ENCODE assay signal across 8 mouse cellular contexts in the genomic region with DNA sequence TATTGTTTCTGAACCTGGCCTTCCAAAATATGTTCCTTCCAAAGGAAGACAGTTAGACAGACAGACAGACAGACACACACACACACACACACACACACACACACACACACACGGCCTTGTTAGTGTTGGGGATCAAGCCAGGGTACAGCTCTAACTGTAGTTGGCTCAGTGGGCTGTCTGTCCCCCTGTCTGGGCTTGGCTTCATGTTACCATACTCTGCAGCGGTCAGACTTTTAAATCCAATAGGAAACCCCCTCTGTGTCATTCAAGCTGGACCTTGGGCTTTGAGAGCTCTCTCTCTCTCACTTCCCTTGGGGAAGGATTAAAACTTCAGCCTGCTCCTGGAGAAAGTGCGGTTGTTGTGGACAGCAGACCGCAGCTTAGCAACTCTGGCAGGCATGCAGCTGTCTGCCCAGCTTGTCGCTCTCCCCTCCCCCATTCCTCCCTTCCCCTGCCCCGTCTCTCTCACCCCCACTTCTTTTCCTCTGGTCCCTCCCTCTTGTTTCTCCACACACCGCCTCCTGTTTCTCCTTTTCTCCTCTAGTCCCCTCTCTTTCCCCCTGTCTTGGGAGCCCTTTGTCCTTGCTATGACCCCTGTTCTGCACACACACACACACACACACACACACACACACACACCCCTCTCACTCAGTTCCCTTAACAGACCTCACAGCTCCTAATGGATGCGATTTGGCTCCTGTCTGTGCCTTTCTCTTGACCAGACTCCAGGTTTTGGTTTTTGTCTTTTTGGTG. TPM values are rescaled to one million over a fixed set of nuclear protein-coding genes. Genes with fewer than 3 reads are reported as not detected.
A peak's percentile ranks its signal among the peaks of the same experiment; 100 is the strongest.
DNase-seq lines count a peak whose midpoint lies in the region; ATAC-seq lines count a peak whose summit lies in the region.

No protein-coding gene starts in this region.

- H3K36me3 ChIP-seq in heart, embryonic 11.5 days (ENCODE audit: control insufficient read depth, insufficient read depth, low read length) = no peaks in the 10 kb centered on the region
- H3K36me3 ChIP-seq in midbrain, embryonic 10.5 days = peaks cover 12% of the 10 kb centered on the region

- ATAC-seq in heart, embryonic 11.5 days (replicated peaks; ENCODE audit: insufficient number of reproducible peaks, low FRiP score, low TSS enrichment) = peak; percentile 58

- peak overlapping the region; percentile 60 for H3K9ac ChIP-seq in heart, embryonic 11.5 days (ENCODE audit: low read depth, low read length)

- H3K27me3 ChIP-seq in heart, embryonic 11.5 days (ENCODE audit: control insufficient read depth, insufficient read depth, low read length) = no peaks in the 10 kb centered on the region
- no peaks in the 10 kb centered on the region for H3K27me3 ChIP-seq in midbrain, embryonic 10.5 days (ENCODE audit: low read depth, poor library complexity, severe bottlenecking)

- WGBS in heart, embryonic 11.5 days (ENCODE audit: insufficient replicate concordance) = 4% methylated on average over 8 of the region's 8 CpGs
- WGBS in midbrain, embryonic 10.5 days = under 1% methylated on average over 8 of the region's 8 CpGs

- H3K4me1 ChIP-seq in heart, embryonic 11.5 days (ENCODE audit: control insufficient read depth, insufficient read depth, low read length) = peaks cover 63% of the 10 kb centered on the region
- peaks cover 87% of the 10 kb centered on the region for H3K4me1 ChIP-seq in midbrain, embryonic 10.5 days

- peak overlapping the region; percentile 36 for H3K4me2 ChIP-seq in heart, embryonic 11.5 days

- peak overlapping the region; percentile 89 for H3K27ac ChIP-seq in heart, embryonic 11.5 days (ENCODE audit: low read depth, low read length)
- H3K27ac ChIP-seq in midbrain, embryonic 10.5 days (replicated peaks) = peak overlapping the region; percentile 92

- no peak overlapping the region for H3K4me3 ChIP-seq in heart, embryonic 11.5 days (ENCODE audit: low read depth, low read length)
- peak overlapping the region; percentile 30 for H3K4me3 ChIP-seq in midbrain, embryonic 10.5 days

- no peaks in the 10 kb centered on the region for H3K9me3 ChIP-seq in heart, embryonic 11.5 days (replicated peaks; ENCODE audit: control insufficient read depth, low read length)
- H3K9me3 ChIP-seq in midbrain, embryonic 10.5 days (replicated peaks) = no peaks in the 10 kb centered on the region; the same call in 1 of the 2 replicates

- DNase-seq in spleen, postnatal 36 days (ENCODE audit: low spot score in 2 of 2) = peak; percentile 32 to 36
- no peak for DNase-seq in spleen, adult 12 weeks (ENCODE audit: low spot score)
- DNase-seq in embryo, embryonic 11 days = peak; percentile 91
- DNase-seq in kidney, postnatal 36 days = peak; percentile 69 to 74
- DNase-seq in midbrain, embryonic 10.5 days (ENCODE audit: low spot score) = peak; percentile 90
- DNase-seq in thymus, postnatal 14 days = peak; percentile 75
- DNase-seq in left cerebral cortex, adult 8-10 months (ENCODE audit: low spot score in 2 of 2) = no peak

RNA-seq across cellular contexts. Expression of a gene that starts 34.8 kb away (rescaled TPM):
- 21.3 and 27.2 TPM in 2 replicates for polyA plus RNA-seq in heart, embryonic 11.5 days (2014; fragmentation: Nextera tagmentation; extraction: Ambion mirVana)
- polyA plus RNA-seq in midbrain, embryonic 10.5 days (2016; fragmentation: Nextera tagmentation; extraction: Ambion mirVana) = 26.5 and 29.7 TPM in 2 replicates
- 100 to 1,000 TPM; 206 to 233 (median 225) TPM for total RNA-seq in left cerebral cortex, adult 8-10 months (2022)

RNA-seq across cellular contexts. Expression of a gene that starts 55.1 kb away (rescaled TPM):
- 101 and 106 TPM in 2 replicates for polyA plus RNA-seq in heart, embryonic 11.5 days (2014; fragmentation: Nextera tagmentation; extraction: Ambion mirVana)
- 147 and 155 TPM in 2 replicates for polyA plus RNA-seq in midbrain, embryonic 10.5 days (2016; fragmentation: Nextera tagmentation; extraction: Ambion mirVana)
- 10 to 100 TPM in 1 of 4 experiments, 1 to 10 TPM in 3; 7.7 to 10.4 (median 9.2) TPM for total RNA-seq in left cerebral cortex, adult 8-10 months (2022)

Comparison
In these comparisons a context has a peak if more than half of its experiments do, and no peak if none do; other contexts are left out.
1. DNase-seq: peak in spleen, postnatal 36 days (2 of 2), embryo, embryonic 11 days (single experiment), kidney, postnatal 36 days (2 of 2), midbrain, embryonic 10.5 days (single experiment) and thymus, postnatal 14 days (single experiment); none in spleen, adult 12 weeks (single experiment) and left cerebral cortex, adult 8-10 months (0 of 2).